19 mouse cellular contexts compared by ENCODE assay signal in genomic region chr2:41005966-41006365, GRCm38 (mm10).
DNase-seq lines count a peak whose midpoint lies in the region; ATAC-seq lines count a peak whose summit lies in the region.
"Had no signal": no experiment of that assay in that cellular context is flagged by ENCODE, and none has a peak within 500 bp of the region (broad histone marks: within the 10 kb centered on the region; RNA-seq: fewer than 3 reads in every experiment).

No protein-coding gene starts in this region.

- no peak overlapping the region for H3K4me2 ChIP-seq in embryonic facial prominence, embryonic 11.5 days (ENCODE audit: low read depth, low read length)
- H3K4me2 ChIP-seq in midbrain, embryonic 11.5 days, result no peak overlapping the region
- H3K4me2 ChIP-seq in midbrain, embryonic 15.5 days, result no peak overlapping the region
- H3K4me2 ChIP-seq in embryonic facial prominence, embryonic 14.5 days (ENCODE audit: low read depth, low read length), result no peak overlapping the region
- H3K4me2 ChIP-seq: embryonic facial prominence, embryonic 13.5 days; forebrain, embryonic 13.5 days; forebrain, embryonic 15.5 days had no signal

- 81% methylated on average over 3 of the region's 3 CpGs for WGBS in embryonic facial prominence, embryonic 11.5 days
- WGBS in embryonic facial prominence, embryonic 10.5 days, result 94% methylated on average over 3 of the region's 3 CpGs
- WGBS in midbrain, embryonic 11.5 days, result 95% methylated on average over 3 of the region's 3 CpGs
- WGBS in midbrain, embryonic 15.5 days, result 92% methylated on average over 3 of the region's 3 CpGs
- WGBS in embryonic facial prominence, embryonic 14.5 days, result 71% methylated on average over 3 of the region's 3 CpGs

- H3K4me3 ChIP-seq in embryonic facial prominence, embryonic 11.5 days (ENCODE audit: low read depth, low read length), result no peak overlapping the region
- no peak overlapping the region for H3K4me3 ChIP-seq in embryonic facial prominence, embryonic 10.5 days
- H3K4me3 ChIP-seq in midbrain, embryonic 11.5 days (ENCODE audit: low read depth, low read length), result no peak overlapping the region
- no peak overlapping the region for H3K4me3 ChIP-seq in midbrain, embryonic 15.5 days
- H3K4me3 ChIP-seq in embryonic facial prominence, embryonic 14.5 days (ENCODE audit: low read depth, low read length), result no peak overlapping the region
- H3K4me3 ChIP-seq: embryonic facial prominence, embryonic 13.5 days; forebrain, embryonic 13.5 days; forebrain, embryonic 15.5 days had no signal

- H3K4me1 ChIP-seq in embryonic facial prominence, embryonic 11.5 days (ENCODE audit: control insufficient read depth, insufficient read depth, low read length), result no peaks in the 10 kb centered on the region
- H3K4me1 ChIP-seq in embryonic facial prominence, embryonic 10.5 days, result no peaks in the 10 kb centered on the region
- no peaks in the 10 kb centered on the region for H3K4me1 ChIP-seq in midbrain, embryonic 11.5 days (ENCODE audit: control insufficient read depth, insufficient read depth, low read length)
- no peaks in the 10 kb centered on the region for H3K4me1 ChIP-seq in midbrain, embryonic 15.5 days
- H3K4me1 ChIP-seq in embryonic facial prominence, embryonic 14.5 days (ENCODE audit: control insufficient read depth, insufficient read depth, low read length), result no peaks in the 10 kb centered on the region
- H3K4me1 ChIP-seq: embryonic facial prominence, embryonic 13.5 days; forebrain, embryonic 13.5 days; forebrain, embryonic 15.5 days had no signal

- no peak overlapping the region for H3K27ac ChIP-seq in embryonic facial prominence, embryonic 11.5 days (replicated peaks; ENCODE audit: low read depth, low read length)
- H3K27ac ChIP-seq in embryonic facial prominence, embryonic 10.5 days (replicated peaks), result no peak overlapping the region
- H3K27ac ChIP-seq in midbrain, embryonic 11.5 days (ENCODE audit: low read depth, low read length), result no peak overlapping the region
- no peak overlapping the region for H3K27ac ChIP-seq in midbrain, embryonic 15.5 days
- no peak overlapping the region for H3K27ac ChIP-seq in embryonic facial prominence, embryonic 14.5 days (replicated peaks; ENCODE audit: low read depth, low read length)
- H3K27ac ChIP-seq: embryonic facial prominence, embryonic 13.5 days; forebrain, embryonic 13.5 days; forebrain, embryonic 15.5 days had no signal

- H3K9me3 ChIP-seq in embryonic facial prominence, embryonic 11.5 days (replicated peaks; ENCODE audit: control insufficient read depth, low read length), result no peaks in the 10 kb centered on the region
- no peaks in the 10 kb centered on the region for H3K9me3 ChIP-seq in embryonic facial prominence, embryonic 10.5 days
- H3K9me3 ChIP-seq in midbrain, embryonic 11.5 days (ENCODE audit: control insufficient read depth, low read length), result no peaks in the 10 kb centered on the region
- H3K9me3 ChIP-seq in midbrain, embryonic 15.5 days, result no peaks in the 10 kb centered on the region
- no peaks in the 10 kb centered on the region for H3K9me3 ChIP-seq in embryonic facial prominence, embryonic 14.5 days (ENCODE audit: control insufficient read depth, low read length)
- H3K9me3 ChIP-seq: embryonic facial prominence, embryonic 13.5 days; forebrain, embryonic 13.5 days; forebrain, embryonic 15.5 days had no signal

- ATAC-seq in embryonic facial prominence, embryonic 11.5 days (replicated peaks; ENCODE audit: insufficient number of reproducible peaks, low FRiP score, low TSS enrichment, low read depth), result no peak
- ATAC-seq in midbrain, embryonic 11.5 days (ENCODE audit: low FRiP score), result no peak
- no peak for ATAC-seq in midbrain, embryonic 15.5 days (replicated peaks)
- ATAC-seq in embryonic facial prominence, embryonic 14.5 days (ENCODE audit: low read depth), result no peak
- ATAC-seq: forebrain, embryonic 13.5 days; forebrain, embryonic 15.5 days; forebrain, postnatal 0 days had no signal

- H3K9ac ChIP-seq in embryonic facial prominence, embryonic 11.5 days (replicated peaks; ENCODE audit: low read length), result no peak overlapping the region
- no peak overlapping the region for H3K9ac ChIP-seq in midbrain, embryonic 11.5 days (ENCODE audit: low read length)
- H3K9ac ChIP-seq in midbrain, embryonic 15.5 days, result no peak overlapping the region
- H3K9ac ChIP-seq in embryonic facial prominence, embryonic 14.5 days (ENCODE audit: low read depth, low read length), result no peak overlapping the region
- H3K9ac ChIP-seq: embryonic facial prominence, embryonic 13.5 days; forebrain, embryonic 13.5 days; forebrain, embryonic 15.5 days; forebrain, postnatal 0 days had no signal

- DNase-seq in embryonic facial prominence, embryonic 11.5 days (ENCODE audit: low spot score), result peak; percentile 51
- no peak for DNase-seq in embryonic facial prominence, embryonic 10.5 days (ENCODE audit: low spot score)
- peak; percentile 78 for DNase-seq in midbrain, embryonic 11.5 days (ENCODE audit: low spot score, missing footprints)
- peak; percentile 46 for DNase-seq in embryonic facial prominence, embryonic 14.5 days (ENCODE audit: low spot score)
- DNase-seq in cerebellum, adult 18-20 months, result no peak
- no peak for DNase-seq in heart, adult 8-10 months (ENCODE audit: low spot score)
- DNase-seq: adrenal gland, adult 2 months; adrenal gland, postnatal 10 days; adrenal gland, postnatal 25 days; cerebellum, adult 11-12 months; cerebellum, adult 8-10 months; cerebellum, adult 9-11 months; cerebellum, postnatal 14 days; cerebellum, postnatal 36 days; forebrain, postnatal 0 days had no signal

- no peaks in the 10 kb centered on the region for H3K27me3 ChIP-seq in embryonic facial prominence, embryonic 11.5 days (ENCODE audit: control insufficient read depth, insufficient read depth, low read length)
- H3K27me3 ChIP-seq in embryonic facial prominence, embryonic 10.5 days (replicated peaks; ENCODE audit: low read depth, poor library complexity, severe bottlenecking), result no peaks in the 10 kb centered on the region
- H3K27me3 ChIP-seq in midbrain, embryonic 11.5 days (ENCODE audit: control insufficient read depth, insufficient read depth, low read length), result no peaks in the 10 kb centered on the region
- H3K27me3 ChIP-seq in midbrain, embryonic 15.5 days (replicated peaks), result no peaks in the 10 kb centered on the region
- H3K27me3 ChIP-seq in embryonic facial prominence, embryonic 14.5 days (replicated peaks; ENCODE audit: control insufficient read depth, insufficient read depth, low read length), result no peaks in the 10 kb centered on the region
- H3K27me3 ChIP-seq: embryonic facial prominence, embryonic 13.5 days; forebrain, embryonic 13.5 days; forebrain, embryonic 15.5 days had no signal

- no peaks in the 10 kb centered on the region for H3K36me3 ChIP-seq in embryonic facial prominence, embryonic 11.5 days (replicated peaks; ENCODE audit: control insufficient read depth, insufficient read depth, low read depth, low read length)
- H3K36me3 ChIP-seq in embryonic facial prominence, embryonic 10.5 days (replicated peaks), result no peaks in the 10 kb centered on the region
- no peaks in the 10 kb centered on the region for H3K36me3 ChIP-seq in midbrain, embryonic 11.5 days (ENCODE audit: control insufficient read depth, insufficient read depth, low read length)
- H3K36me3 ChIP-seq in midbrain, embryonic 15.5 days (replicated peaks), result no peaks in the 10 kb centered on the region
- H3K36me3 ChIP-seq in embryonic facial prominence, embryonic 14.5 days (ENCODE audit: control insufficient read depth, insufficient read depth, low read length), result no peaks in the 10 kb centered on the region
- H3K36me3 ChIP-seq: embryonic facial prominence, embryonic 13.5 days; forebrain, embryonic 15.5 days had no signal

Comparison
In these comparisons a context has a peak if more than half of its experiments do, and no peak if none do; other contexts are left out.
1. DNase-seq: peak in embryonic facial prominence, embryonic 11.5 days (single experiment), midbrain, embryonic 11.5 days (single experiment) and embryonic facial prominence, embryonic 14.5 days (single experiment); none in embryonic facial prominence, embryonic 10.5 days (single experiment), cerebellum, adult 18-20 months (0 of 2) and heart, adult 8-10 months (single experiment).